Mouse (Mus musculus) hematopoietic stem cell, adult 5-6 weeks (primary cell): Measurements from ENCODE around the gene Ccl26. TPM values are rescaled to one million over a fixed set of nuclear protein-coding genes. Genes with fewer than 3 reads are reported as not detected.

Source experiments
- ATAC-seq, 2 experiments: fragments of 125-278 bp in 1 of 2; replicated peaks in 1 of 2; 2 replicates each; pipeline ENCODE4 v1.8.0; 2016 to 2017; ENCODE audit warnings: inconsistent platforms in 2 of 2, mild to moderate bottlenecking in 2 of 2, moderate number of reproducible peaks in 2 of 2, low read depth in 1 of 2, moderate TSS enrichment in 1 of 2; ENCODE audit not compliant: low FRiP score in 2 of 2, poor library complexity in 2 of 2, severe bottlenecking in 2 of 2, insufficient read depth in 1 of 2, low TSS enrichment in 1 of 2
- total RNA-seq: library from RNA; stranded (forward); fragments of 172-1452, 232-1000 nt; gene quantifications from 2 replicates; pipeline ENCODE4 v1.2.3, GENCODE M21; 2017

Gene Ccl26
- total RNA-seq, 1 experiment from 2014 or later, result not detected

- peak; percentile 48 to 76; a peak in 3 of 4 replicates for ATAC-seq
These were observed 12.5 kb downstream of the Ccl26 start for GRCm38 (mm10) chr5:135550910-135551309.

- ATAC-seq, result no peak
These were observed 15.4 kb downstream of the Ccl26 start for GRCm38 (mm10) chr5:135547990-135548389.

- peak; percentile 94 to 97 for ATAC-seq
These were observed 18.2 kb downstream of the Ccl26 start, which contains the start of gene Hip1 for GRCm38 (mm10) chr5:135544865-135545797. TSS of gene Hip1 (minus strand) at chr5:135545120.

GRCm38 (mm10) chr5:135544032-135544558 is 19.3 kb downstream of the Ccl26 start:
- no peak for ATAC-seq

GRCm38 (mm10) chr5:135537794-135538214 is 25.6 kb downstream of the Ccl26 start:
- peak; percentile 55 to 56 for ATAC-seq

GRCm38 (mm10) chr5:135537326-135537725 is 26.0 kb downstream of the Ccl26 start:
- ATAC-seq, result peak; percentile 98 to 99

- ATAC-seq, result no peak
These were observed 27.5 kb downstream of the Ccl26 start for GRCm38 (mm10) chr5:135535867-135536266.

- no peak for ATAC-seq
These were observed 29.9 kb downstream of the Ccl26 start for GRCm38 (mm10) chr5:135533431-135533830.

- ATAC-seq, result no peak
These were observed 32.0 kb downstream of the Ccl26 start for GRCm38 (mm10) chr5:135531306-135531845.

GRCm38 (mm10) chr5:135529964-135530363 is 33.4 kb downstream of the Ccl26 start:
- no peak for ATAC-seq

GRCm38 (mm10) chr5:135529310-135529709 is 34.1 kb downstream of the Ccl26 start:
- no peak for ATAC-seq

- ATAC-seq, result no peak
These were observed 35.4 kb downstream of the Ccl26 start for GRCm38 (mm10) chr5:135527986-135528385.

GRCm38 (mm10) chr5:135524660-135525560 is 38.5 kb downstream of the Ccl26 start:
- ATAC-seq, result no peak

GRCm38 (mm10) chr5:135524087-135524486 is 39.3 kb downstream of the Ccl26 start:
- no peak for ATAC-seq

GRCm38 (mm10) chr5:135522111-135522722 is 41.2 kb downstream of the Ccl26 start:
- no peak for ATAC-seq

GRCm38 (mm10) chr5:135517348-135517883 is 46.0 kb downstream of the Ccl26 start:
- no peak for ATAC-seq

GRCm38 (mm10) chr5:135513131-135513530 is 50.2 kb downstream of the Ccl26 start:
- no peak for ATAC-seq
